Comparison of ENCODE assay signal across 10 mouse cellular contexts in genomic region chr16:77166722-77167121, GRCm38 (mm10).
A peak's percentile ranks its signal among the peaks of the same experiment; 100 is the strongest.
DNase-seq lines count a peak whose midpoint lies in the region; ATAC-seq and TF ChIP-seq lines count a peak whose summit lies in the region.
"Had no signal": no experiment of that assay in that cellular context is flagged by ENCODE, and none has a peak within 500 bp of the region (broad histone marks: within the 10 kb centered on the region; RNA-seq: fewer than 3 reads in every experiment).

No protein-coding gene starts in this region.

- no peaks in the 10 kb centered on the region for H3K9me3 ChIP-seq in intestine, postnatal 0 days (ENCODE audit: control insufficient read depth)
- H3K9me3 ChIP-seq in intestine, embryonic 15.5 days, result no peaks in the 10 kb centered on the region
- no peaks in the 10 kb centered on the region for H3K9me3 ChIP-seq in intestine, embryonic 16.5 days (ENCODE audit: control insufficient read depth, low read length)
- H3K9me3 ChIP-seq: megakaryocyte, embryonic 14.5 days had no signal

- peak; percentile 16 for DNase-seq in thymus, adult 2 months
- DNase-seq in thymus, adult 18-20 months, result no peak
- peak; percentile 36 to 55 for DNase-seq in adrenal gland, postnatal 36 days
- DNase-seq in retina, postnatal 1 day, result peak; percentile 10
- no peak for DNase-seq in yolk sac, embryonic 10.5 days (ENCODE audit: low spot score)

- peak; percentile 58 for TF ChIP-seq CTCF in intestine, postnatal 0 days (IDR thresholded peaks at IDR 0.05; ENCODE audit: low read depth)
- TF ChIP-seq CTCF in thymus, adult 2 months (IDR thresholded peaks at IDR 0.05; ENCODE audit: borderline replicate concordance, control insufficient read depth, extremely low read depth, insufficient read depth, low read length, poor library complexity), result no peak

- H3K27me3 ChIP-seq in intestine, postnatal 0 days (replicated peaks; ENCODE audit: control insufficient read depth, insufficient read depth, low read length), result no peaks in the 10 kb centered on the region
- H3K27me3 ChIP-seq in intestine, embryonic 15.5 days (replicated peaks), result no peaks in the 10 kb centered on the region
- H3K27me3 ChIP-seq in thymus, adult 2 months (ENCODE audit: control insufficient read depth, insufficient read depth, low read length), result no peaks in the 10 kb centered on the region
- H3K27me3 ChIP-seq in intestine, embryonic 16.5 days (replicated peaks; ENCODE audit: control insufficient read depth, insufficient read depth, low read length), result no peaks in the 10 kb centered on the region
- H3K27me3 ChIP-seq: embryonic facial prominence, embryonic 13.5 days; megakaryocyte, embryonic 14.5 days had no signal

- no peaks in the 10 kb centered on the region for H3K36me3 ChIP-seq in intestine, postnatal 0 days (ENCODE audit: control insufficient read depth, insufficient read depth)
- H3K36me3 ChIP-seq in intestine, embryonic 15.5 days, result no peaks in the 10 kb centered on the region
- H3K36me3 ChIP-seq in thymus, adult 2 months (ENCODE audit: control insufficient read depth, insufficient read depth, low read length), result no peaks in the 10 kb centered on the region
- no peaks in the 10 kb centered on the region for H3K36me3 ChIP-seq in intestine, embryonic 16.5 days (ENCODE audit: control insufficient read depth, insufficient read depth, low read length)
- H3K36me3 ChIP-seq: embryonic facial prominence, embryonic 13.5 days had no signal

- no peaks in the 10 kb centered on the region for H3K4me1 ChIP-seq in intestine, postnatal 0 days (replicated peaks; ENCODE audit: control insufficient read depth, insufficient read depth, low read length)
- no peaks in the 10 kb centered on the region for H3K4me1 ChIP-seq in intestine, embryonic 15.5 days (replicated peaks)
- no peaks in the 10 kb centered on the region for H3K4me1 ChIP-seq in thymus, adult 2 months (replicated peaks; ENCODE audit: control insufficient read depth, insufficient read depth, low read length)
- H3K4me1 ChIP-seq in intestine, embryonic 16.5 days (ENCODE audit: control insufficient read depth, insufficient read depth, low read length), result no peaks in the 10 kb centered on the region
- H3K4me1 ChIP-seq: embryonic facial prominence, embryonic 13.5 days; megakaryocyte, embryonic 14.5 days had no signal

- no peak overlapping the region for H3K27ac ChIP-seq in intestine, postnatal 0 days (ENCODE audit: low read depth, low read length)
- no peak overlapping the region for H3K27ac ChIP-seq in intestine, embryonic 15.5 days
- no peak overlapping the region for H3K27ac ChIP-seq in thymus, adult 2 months (ENCODE audit: control insufficient read depth, insufficient read depth, low read length)
- no peak overlapping the region for H3K27ac ChIP-seq in intestine, embryonic 16.5 days (ENCODE audit: low read length)
- H3K27ac ChIP-seq: embryonic facial prominence, embryonic 13.5 days had no signal

- TF ChIP-seq POLR2A in thymus, adult 2 months (IDR thresholded peaks at IDR 0.05; ENCODE audit: control insufficient read depth, extremely low read depth, insufficient read depth, low read length, poor library complexity), result no peak

- WGBS in intestine, postnatal 0 days, result 55% methylated on average over 4 of the region's 4 CpGs
- 69% methylated on average over 4 of the region's 4 CpGs for WGBS in intestine, embryonic 15.5 days
- 77% methylated on average over 4 of the region's 4 CpGs for WGBS in thymus, adult 2 months
- WGBS in intestine, embryonic 16.5 days, result 61% methylated on average over 4 of the region's 4 CpGs

- no peak overlapping the region for H3K9ac ChIP-seq in intestine, postnatal 0 days (ENCODE audit: low read depth, low read length)
- no peak overlapping the region for H3K9ac ChIP-seq in intestine, embryonic 15.5 days
- H3K9ac ChIP-seq in intestine, embryonic 16.5 days (ENCODE audit: low read depth, low read length), result no peak overlapping the region
- H3K9ac ChIP-seq: embryonic facial prominence, embryonic 13.5 days had no signal

- ATAC-seq in intestine, postnatal 0 days, result no peak
- ATAC-seq in intestine, embryonic 15.5 days, result no peak
- no peak for ATAC-seq in intestine, embryonic 16.5 days

- H3K4me2 ChIP-seq in intestine, postnatal 0 days (replicated peaks; ENCODE audit: low read depth), result no peak overlapping the region
- no peak overlapping the region for H3K4me2 ChIP-seq in intestine, embryonic 15.5 days (replicated peaks)
- H3K4me2 ChIP-seq in intestine, embryonic 16.5 days (ENCODE audit: low read depth, low read length), result no peak overlapping the region
- H3K4me2 ChIP-seq: embryonic facial prominence, embryonic 13.5 days had no signal

- H3K4me3 ChIP-seq in intestine, postnatal 0 days (ENCODE audit: low read depth, low read length), result no peak overlapping the region
- no peak overlapping the region for H3K4me3 ChIP-seq in intestine, embryonic 15.5 days (replicated peaks)
- H3K4me3 ChIP-seq in thymus, adult 2 months (ENCODE audit: control insufficient read depth, insufficient read depth, low read length), result no peak overlapping the region
- no peak overlapping the region for H3K4me3 ChIP-seq in intestine, embryonic 16.5 days (ENCODE audit: low read length)
- H3K4me3 ChIP-seq: embryonic facial prominence, embryonic 13.5 days; megakaryocyte, embryonic 14.5 days had no signal

Comparison
In these comparisons a context has a peak if more than half of its experiments do, and no peak if none do; other contexts are left out.
1. DNase-seq: peak in thymus, adult 2 months (single experiment), adrenal gland, postnatal 36 days (2 of 2) and retina, postnatal 1 day (single experiment); none in thymus, adult 18-20 months (0 of 2) and yolk sac, embryonic 10.5 days (single experiment).